Mouse (Mus musculus): Measurements from ENCODE around the gene Prmt2. TPM values are rescaled to one million over a fixed set of nuclear protein-coding genes. Genes with fewer than 3 reads are reported as not detected.

Gene Prmt2
- 42.6 and 44.2 TPM in 2 replicates for polyA plus RNA-seq (2015; fragmentation: Nextera tagmentation; extraction: Ambion mirVana)

DNA sequence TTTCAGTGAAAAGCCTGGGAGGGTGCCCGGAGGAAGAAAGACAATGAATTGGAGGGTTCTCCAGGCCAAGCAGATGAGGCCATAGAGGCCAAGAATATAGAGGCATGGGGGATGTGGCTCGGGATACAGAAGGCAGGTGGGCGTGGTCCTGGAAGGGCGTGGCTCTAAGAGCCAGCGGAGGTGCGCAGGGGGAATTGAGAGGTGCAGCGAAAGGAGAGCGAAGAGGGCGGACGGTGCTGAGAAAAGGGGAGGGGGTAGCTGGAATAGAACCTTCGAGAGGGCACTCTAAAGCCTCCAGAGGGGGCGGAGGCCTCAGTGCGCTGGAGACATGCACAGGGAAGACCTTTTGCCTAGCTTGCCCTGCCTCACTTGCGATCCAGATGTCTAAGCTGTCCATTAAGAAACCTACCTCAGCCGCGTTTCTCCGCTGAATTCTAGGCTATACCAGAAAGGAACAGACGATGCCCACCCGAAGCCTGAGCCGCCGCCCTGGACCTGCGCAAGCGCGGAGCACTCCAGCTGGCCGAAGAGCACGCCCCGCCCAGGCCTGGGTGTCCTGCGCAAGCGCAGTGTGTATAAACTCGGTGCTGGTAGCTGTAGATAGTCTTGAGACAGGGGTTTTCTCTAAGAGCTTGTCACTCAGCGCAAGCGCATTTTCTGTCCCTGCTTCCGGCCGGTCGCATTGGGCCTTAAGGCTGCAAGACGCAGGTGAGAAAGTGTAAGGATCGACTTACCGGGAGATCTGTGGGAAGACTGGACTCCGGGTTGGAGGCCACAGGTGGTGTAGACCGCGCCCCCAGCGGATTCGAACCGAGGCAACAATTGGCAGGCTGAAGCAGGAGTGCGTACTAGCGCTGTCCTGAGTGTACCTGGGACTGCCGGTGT, at the start of gene Prmt2:
Gene Prmt2, minus strand, starts transcription at position 525 of the 885 bp plus-strand sequence.
- Histone ChIP-seq H3K4me1 (ENCODE audit: control insufficient read depth, insufficient read depth, low read length) (peaks cover 4% of the 10 kb centered on the region; the same call in 1 of the 2 replicates), H3K9me3 (ENCODE audit: control insufficient read depth, low read length) (no peaks in the 10 kb centered on the region), H3K4me3 (ENCODE audit: low read length) (peak within 1 kb of the TSS; percentile 75), H3K27ac (ENCODE audit: low read length) (peak within 1 kb of the TSS; percentile 78), H3K36me3 (ENCODE audit: control insufficient read depth, insufficient read depth, low read length) (no peaks in the 10 kb centered on the region), H3K27me3 (replicated peaks; ENCODE audit: control insufficient read depth, insufficient read depth, low read length) (no peaks in the 10 kb centered on the region), H3K9ac (ENCODE audit: low read depth, low read length) (peak within 1 kb of the TSS; percentile 79), H3K4me2 (ENCODE audit: low read depth, low read length) (peak within 1 kb of the TSS; percentile 76)
- under 1% methylated on average over 47 of the region's 47 CpGs for WGBS
- ATAC-seq: peak; percentile 100

DNA sequence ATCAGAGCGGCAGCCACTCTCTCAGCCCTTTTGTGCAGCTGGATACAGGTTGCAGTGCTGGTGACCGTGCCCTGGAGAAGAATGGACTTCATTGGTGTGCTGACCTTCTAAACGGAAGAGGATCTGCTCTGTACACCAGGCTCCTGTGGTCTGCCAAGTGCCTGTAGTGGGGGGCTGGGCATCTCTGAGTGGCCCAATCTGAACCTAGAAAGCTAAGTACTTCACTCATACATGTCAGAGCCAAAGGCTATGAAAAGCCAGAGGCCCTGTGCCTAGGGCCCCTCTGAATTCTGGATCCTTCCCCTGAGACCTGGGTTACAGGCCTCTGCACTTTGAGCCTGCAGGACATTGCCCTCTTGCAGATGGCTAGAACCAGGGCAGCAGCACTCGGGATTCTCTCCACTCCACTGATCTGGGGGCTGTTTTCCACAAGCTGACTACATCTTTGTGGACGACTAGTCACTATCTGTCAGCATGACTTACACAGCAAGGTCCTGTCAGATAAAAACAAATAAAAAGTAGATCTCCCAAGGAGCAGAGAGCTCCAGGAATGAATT, 41.0 kb upstream of the Prmt2 start:
- Histone ChIP-seq H3K9ac (ENCODE audit: low read depth, low read length) (no peak overlapping the region), H3K9me3 (ENCODE audit: control insufficient read depth, low read length) (no peaks in the 10 kb centered on the region), H3K27ac (ENCODE audit: low read length) (no peak overlapping the region), H3K4me2 (ENCODE audit: low read depth, low read length) (no peak overlapping the region), H3K4me3 (ENCODE audit: low read length) (no peak overlapping the region), H3K36me3 (ENCODE audit: control insufficient read depth, insufficient read depth, low read length) (peaks cover 7% of the 10 kb centered on the region), H3K4me1 (ENCODE audit: control insufficient read depth, insufficient read depth, low read length) (no peaks in the 10 kb centered on the region), H3K27me3 (replicated peaks; ENCODE audit: control insufficient read depth, insufficient read depth, low read length) (no peaks in the 10 kb centered on the region)
- no peak for ATAC-seq
- 74% methylated on average over 5 of the region's 5 CpGs for WGBS

DNA sequence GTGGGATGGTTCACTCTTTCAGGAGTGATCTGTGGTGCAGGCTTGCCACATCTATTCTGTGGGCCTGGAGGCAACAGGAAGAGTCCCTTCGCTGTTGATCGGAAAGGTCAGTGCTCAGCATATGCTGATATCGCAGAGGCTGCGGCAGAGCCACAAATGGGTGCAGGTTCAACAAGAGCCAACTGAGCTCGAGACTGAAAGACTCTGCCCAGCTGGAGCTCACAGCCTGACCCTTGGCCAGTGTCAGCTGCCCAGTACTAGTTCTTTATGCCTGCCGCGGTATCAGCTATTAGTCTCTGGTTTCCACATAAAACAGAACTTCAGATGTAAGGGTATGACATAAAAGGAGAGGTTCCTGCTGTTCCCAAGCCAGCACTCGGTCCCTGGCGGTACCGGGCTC, 37.6 kb upstream of the Prmt2 start:
- Histone ChIP-seq H3K27ac (ENCODE audit: low read length) (no peak overlapping the region), H3K4me2 (ENCODE audit: low read depth, low read length) (no peak overlapping the region), H3K36me3 (ENCODE audit: control insufficient read depth, insufficient read depth, low read length) (peaks cover 12% of the 10 kb centered on the region), H3K9me3 (ENCODE audit: control insufficient read depth, low read length) (no peaks in the 10 kb centered on the region), H3K9ac (ENCODE audit: low read depth, low read length) (no peak overlapping the region), H3K4me1 (ENCODE audit: control insufficient read depth, insufficient read depth, low read length) (no peaks in the 10 kb centered on the region), H3K4me3 (ENCODE audit: low read length) (no peak overlapping the region), H3K27me3 (replicated peaks; ENCODE audit: control insufficient read depth, insufficient read depth, low read length) (no peaks in the 10 kb centered on the region)
- WGBS: 81% methylated on average over 10 of the region's 10 CpGs
- no peak for ATAC-seq

DNA sequence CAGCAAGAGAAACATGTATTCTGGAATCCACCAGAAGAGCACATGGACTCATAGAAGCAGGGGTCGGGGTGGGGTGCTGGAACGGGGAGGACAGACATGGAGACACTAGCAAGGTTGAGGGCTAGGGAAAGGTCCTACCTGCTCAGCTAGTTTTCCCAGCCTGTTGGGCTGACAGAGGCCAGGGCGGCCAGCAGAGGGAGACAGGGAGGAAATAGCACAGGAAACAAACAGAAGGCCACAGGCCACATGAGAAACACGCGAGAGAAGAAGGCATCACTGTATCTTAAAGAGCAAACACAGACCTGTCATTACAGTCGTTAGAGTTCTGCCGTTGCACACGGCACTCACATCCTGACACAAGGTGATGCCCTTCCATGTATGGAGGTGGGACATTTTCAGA, 33.6 kb upstream of the Prmt2 start:
- no peak for ATAC-seq

DNA sequence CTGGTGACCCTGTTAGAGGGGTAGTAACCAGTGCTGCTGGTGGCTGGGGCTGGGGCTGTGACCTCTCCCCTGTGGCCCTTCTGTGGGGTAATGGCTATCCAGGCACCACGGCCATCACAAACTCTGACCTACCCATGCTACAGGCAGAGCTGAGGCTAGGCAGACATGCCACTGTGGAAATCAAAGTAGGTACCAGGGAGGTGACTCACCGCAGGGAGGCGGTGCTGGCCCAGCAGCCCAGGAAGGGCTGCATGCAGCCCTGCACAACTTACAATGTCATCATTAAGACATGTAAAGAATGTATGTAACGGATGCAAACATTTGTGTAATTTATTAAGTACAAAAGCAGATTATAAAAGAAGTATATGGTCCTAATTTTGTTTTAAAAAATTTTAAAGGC, 24.8 kb upstream of the Prmt2 start:
- Histone ChIP-seq H3K36me3 (ENCODE audit: control insufficient read depth, insufficient read depth, low read length) (0 out of 2 replicates have a peak, but pooled peaks cover 3% of the 10 kb centered on the region), H3K9ac (ENCODE audit: low read depth, low read length) (no peak overlapping the region), H3K27ac (ENCODE audit: low read length) (no peak overlapping the region), H3K4me2 (ENCODE audit: low read depth, low read length) (no peak overlapping the region), H3K4me1 (ENCODE audit: control insufficient read depth, insufficient read depth, low read length) (no peaks in the 10 kb centered on the region; the same call in 1 of the 2 replicates), H3K4me3 (ENCODE audit: low read length) (no peak overlapping the region), H3K27me3 (replicated peaks; ENCODE audit: control insufficient read depth, insufficient read depth, low read length) (no peaks in the 10 kb centered on the region), H3K9me3 (ENCODE audit: control insufficient read depth, low read length) (no peaks in the 10 kb centered on the region)
- WGBS: 72% methylated on average over 4 of the region's 4 CpGs
- no peak for ATAC-seq

More for the DNA sequence above, 33.6 kb upstream of the Prmt2 start:
- Histone ChIP-seq H3K27ac (ENCODE audit: low read length) (no peak overlapping the region), H3K9me3 (ENCODE audit: control insufficient read depth, low read length) (no peaks in the 10 kb centered on the region), H3K27me3 (replicated peaks; ENCODE audit: control insufficient read depth, insufficient read depth, low read length) (no peaks in the 10 kb centered on the region), H3K4me2 (ENCODE audit: low read depth, low read length) (no peak overlapping the region), H3K4me1 (ENCODE audit: control insufficient read depth, insufficient read depth, low read length) (no peaks in the 10 kb centered on the region), H3K9ac (ENCODE audit: low read depth, low read length) (no peak overlapping the region), H3K4me3 (ENCODE audit: low read length) (no peak overlapping the region), H3K36me3 (ENCODE audit: control insufficient read depth, insufficient read depth, low read length) (peaks cover 5% of the 10 kb centered on the region; the same call in 1 of the 2 replicates)
- 45% methylated on average over 8 of the region's 8 CpGs for WGBS

DNA sequence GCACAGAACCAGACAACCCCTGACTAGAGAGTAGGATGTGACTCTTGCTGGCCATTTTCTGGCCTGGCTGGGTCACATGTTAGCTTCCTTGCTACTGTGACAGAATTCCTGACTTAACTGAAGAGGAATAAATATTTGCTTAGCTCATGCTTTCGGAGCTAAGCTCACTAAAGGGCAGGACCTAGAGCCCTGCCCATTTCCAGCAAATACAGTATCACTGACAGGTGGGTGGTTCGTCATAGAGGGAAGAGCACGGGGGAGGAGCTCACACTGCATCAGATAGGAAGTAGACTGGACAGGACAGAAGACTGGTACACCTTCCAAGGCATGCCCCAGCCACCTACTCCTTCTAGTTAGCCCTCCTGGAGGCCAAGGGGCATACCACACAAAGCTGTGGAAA, 23.8 kb upstream of the Prmt2 start:
- Histone ChIP-seq H3K4me1 (ENCODE audit: control insufficient read depth, insufficient read depth, low read length) (no peaks in the 10 kb centered on the region; the same call in 1 of the 2 replicates), H3K27me3 (replicated peaks; ENCODE audit: control insufficient read depth, insufficient read depth, low read length) (no peaks in the 10 kb centered on the region), H3K4me2 (ENCODE audit: low read depth, low read length) (no peak overlapping the region), H3K9me3 (ENCODE audit: control insufficient read depth, low read length) (no peaks in the 10 kb centered on the region), H3K36me3 (ENCODE audit: control insufficient read depth, insufficient read depth, low read length) (0 out of 2 replicates have a peak, but pooled peaks cover 3% of the 10 kb centered on the region), H3K27ac (ENCODE audit: low read length) (no peak overlapping the region), H3K9ac (ENCODE audit: low read depth, low read length) (no peak overlapping the region), H3K4me3 (ENCODE audit: low read length) (no peak overlapping the region)
- 54% methylated on average over 3 of the region's 3 CpGs for WGBS
- ATAC-seq: peak; percentile 69

DNA sequence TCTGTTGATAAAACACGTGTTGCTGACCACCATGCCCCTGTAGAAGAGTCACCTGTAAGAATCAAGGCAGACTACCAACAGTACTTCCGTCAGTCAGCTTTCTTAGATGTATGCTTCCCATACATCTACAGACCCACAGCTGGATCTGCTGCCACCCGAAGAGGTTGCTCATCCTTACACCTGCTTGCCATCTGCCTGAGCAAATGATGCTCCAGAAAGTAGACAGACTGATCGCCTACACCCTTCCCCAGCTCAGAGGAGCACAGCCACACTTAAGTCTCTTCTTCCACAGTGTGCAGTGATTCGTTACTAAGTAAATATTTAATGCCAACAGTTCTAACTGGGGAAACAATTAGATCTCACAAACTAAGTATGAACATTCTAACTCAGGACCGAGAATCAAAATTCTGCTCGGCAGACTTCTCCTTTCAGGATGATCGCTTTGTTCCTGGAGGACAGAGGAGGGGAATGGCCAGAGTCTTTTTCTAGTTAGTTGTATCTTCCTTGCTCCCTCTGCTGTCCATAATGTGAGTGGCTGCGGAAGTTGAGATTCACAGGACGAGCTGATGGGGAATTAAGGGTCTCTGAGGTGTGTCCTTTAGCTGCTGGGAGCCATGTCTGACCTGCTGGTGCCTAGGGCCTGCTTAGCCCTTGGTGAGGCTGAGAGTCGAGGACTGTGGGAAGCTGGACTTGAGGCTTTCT, 22.8 kb upstream of the Prmt2 start:
- H3K36me3 ChIP-seq (ENCODE audit: control insufficient read depth, insufficient read depth, low read length): 0 out of 2 replicates have a peak, but pooled peaks cover 3% of the 10 kb centered on the region
- no peak for ATAC-seq
- H3K4me1 ChIP-seq (ENCODE audit: control insufficient read depth, insufficient read depth, low read length): no peaks in the 10 kb centered on the region; the same call in 1 of the 2 replicates
- H3K4me3 ChIP-seq (ENCODE audit: low read length): no peak overlapping the region
- H3K9me3 ChIP-seq (ENCODE audit: control insufficient read depth, low read length): no peaks in the 10 kb centered on the region
- no peak overlapping the region for H3K9ac ChIP-seq (ENCODE audit: low read depth, low read length)
- H3K27ac ChIP-seq (ENCODE audit: low read length): no peak overlapping the region
- H3K4me2 ChIP-seq (ENCODE audit: low read depth, low read length): no peak overlapping the region
- 47% methylated on average over 11 of the region's 11 CpGs for WGBS
- H3K27me3 ChIP-seq (replicated peaks; ENCODE audit: control insufficient read depth, insufficient read depth, low read length): no peaks in the 10 kb centered on the region

DNA sequence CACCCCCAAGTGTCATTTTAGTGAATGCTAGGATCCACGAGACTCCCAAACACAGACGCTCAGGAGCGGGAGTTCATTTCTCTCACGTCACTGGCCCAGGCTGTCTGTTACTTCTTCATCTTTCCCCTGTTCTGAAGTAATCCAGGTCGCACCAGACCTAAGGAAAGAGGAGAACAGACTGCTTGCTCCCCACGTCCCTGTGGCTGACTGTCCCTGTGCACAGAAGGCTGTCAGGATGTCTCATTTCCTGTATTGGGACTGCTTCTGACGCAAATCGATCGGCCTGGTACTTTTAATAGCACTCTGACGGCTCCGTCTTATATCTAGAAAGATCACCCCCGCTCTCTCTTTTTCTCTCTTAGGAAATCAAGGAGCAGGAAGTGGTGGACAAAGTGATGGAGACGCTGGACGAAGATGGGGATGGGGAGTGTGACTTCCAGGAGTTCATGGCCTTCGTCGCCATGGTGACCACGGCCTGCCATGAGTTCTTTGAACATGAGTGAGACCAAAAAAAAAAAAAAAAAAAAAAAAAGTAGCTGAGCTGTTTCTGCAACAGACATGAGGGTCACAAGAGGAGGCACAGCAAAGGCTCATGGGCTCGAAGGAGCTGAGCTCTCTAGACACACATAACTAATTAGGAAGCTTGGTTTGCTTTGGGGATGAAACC, 22.0 kb upstream of the Prmt2 start:
- Histone ChIP-seq H3K9me3 (ENCODE audit: control insufficient read depth, low read length) (no peaks in the 10 kb centered on the region), H3K4me3 (ENCODE audit: low read length) (no peak overlapping the region), H3K36me3 (ENCODE audit: control insufficient read depth, insufficient read depth, low read length) (0 out of 2 replicates have a peak, but pooled peaks cover 3% of the 10 kb centered on the region), H3K4me2 (ENCODE audit: low read depth, low read length) (no peak overlapping the region), H3K27ac (ENCODE audit: low read length) (no peak overlapping the region), H3K27me3 (replicated peaks; ENCODE audit: control insufficient read depth, insufficient read depth, low read length) (no peaks in the 10 kb centered on the region), H3K4me1 (ENCODE audit: control insufficient read depth, insufficient read depth, low read length) (no peaks in the 10 kb centered on the region; the same call in 1 of the 2 replicates), H3K9ac (ENCODE audit: low read depth, low read length) (no peak overlapping the region)
- WGBS: 69% methylated on average over 18 of the region's 18 CpGs
- no peak for ATAC-seq

Measured in intestine, embryonic 16.5 days (tissue).